Mouse (Mus musculus): ENCODE measurements at regions not wholly inside any gene's neighbourhood (a gene's known extent, or its start where the extent isn't known, plus 50 kb on each side); places are given as distances from the start of the nearest gene placed in this dataset.

DNA sequence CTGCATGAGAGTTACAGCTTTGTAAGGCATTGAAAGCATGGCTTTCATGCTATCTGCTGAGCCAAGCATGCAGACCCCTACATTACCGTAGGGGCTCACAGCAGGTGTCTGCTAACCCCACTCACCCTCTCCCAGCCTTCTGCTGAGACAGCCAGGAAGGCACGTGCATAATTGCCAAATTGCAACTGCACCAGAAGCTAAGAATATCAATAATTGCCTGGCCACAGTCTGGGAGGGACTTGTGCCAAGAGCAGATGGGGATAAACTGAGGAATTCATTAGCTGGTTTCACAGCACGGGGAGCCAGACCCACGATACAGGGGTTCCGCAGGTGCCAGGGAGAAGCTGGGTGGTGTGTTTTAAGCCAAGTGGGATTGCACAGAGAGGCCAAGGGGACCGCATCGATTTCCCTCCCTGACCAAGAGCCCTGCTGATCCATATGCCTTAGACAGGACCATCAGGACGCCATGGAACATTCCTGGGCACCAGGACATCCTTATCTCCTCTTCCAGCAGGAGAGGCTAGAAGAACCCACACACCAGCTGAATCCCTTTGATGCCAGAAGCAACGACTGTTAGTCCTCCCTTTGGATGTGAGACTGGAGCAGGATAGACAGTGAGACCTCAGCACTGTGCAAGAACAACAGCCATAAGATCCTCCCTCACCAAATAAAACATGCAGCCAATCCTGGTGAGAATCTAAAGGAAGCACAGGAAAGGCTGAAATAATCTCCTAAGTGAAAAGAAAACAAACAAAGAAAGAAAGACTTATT is 84.8 kb upstream of the Glrp1 start:
- no peak overlapping the region for H3K27ac ChIP-seq (replicated peaks)
- peaks cover 17% of the 10 kb centered on the region for H3K4me1 ChIP-seq (replicated peaks)
- no peaks in the 10 kb centered on the region for H3K27me3 ChIP-seq
- H3K4me3 ChIP-seq: no peak overlapping the region
- H3K9me3 ChIP-seq: no peaks in the 10 kb centered on the region
- 33% methylated on average over 9 of the region's 9 CpGs for WGBS
- no peaks in the 10 kb centered on the region for H3K36me3 ChIP-seq
- ATAC-seq (ENCODE audit: low FRiP score, low read depth): no peak
- no peak overlapping the region for H3K9ac ChIP-seq
- no peak overlapping the region for H3K4me2 ChIP-seq

DNA sequence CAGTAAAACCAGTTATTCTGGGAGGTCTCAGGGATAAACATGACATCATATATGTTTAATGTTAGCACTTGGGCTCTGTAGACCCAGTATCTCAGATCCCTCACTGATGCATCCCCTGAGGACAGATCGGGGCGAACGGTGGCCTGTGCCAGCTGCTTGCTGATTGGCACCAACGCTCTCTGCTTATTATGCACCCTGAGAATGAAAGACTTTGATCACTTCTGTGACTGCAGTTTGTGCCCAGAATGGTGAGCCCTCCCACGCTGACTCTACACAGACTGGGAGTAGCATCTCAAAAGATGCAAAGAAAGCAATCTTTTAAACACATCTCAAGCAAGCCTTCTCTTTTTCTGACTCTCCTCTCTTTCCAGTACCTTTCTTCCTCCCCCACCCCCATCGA is 82.2 kb upstream of the Glrp1 start:
- ATAC-seq (ENCODE audit: low FRiP score, low read depth): no peak
- Histone ChIP-seq H3K27ac (replicated peaks) (no peak overlapping the region), H3K9me3 (no peaks in the 10 kb centered on the region), H3K4me3 (no peak overlapping the region), H3K27me3 (no peaks in the 10 kb centered on the region), H3K4me2 (no peak overlapping the region), H3K4me1 (replicated peaks) (peaks cover 17% of the 10 kb centered on the region), H3K9ac (no peak overlapping the region), H3K36me3 (no peaks in the 10 kb centered on the region)
- WGBS: 50% methylated on average over 6 of the region's 6 CpGs

DNA sequence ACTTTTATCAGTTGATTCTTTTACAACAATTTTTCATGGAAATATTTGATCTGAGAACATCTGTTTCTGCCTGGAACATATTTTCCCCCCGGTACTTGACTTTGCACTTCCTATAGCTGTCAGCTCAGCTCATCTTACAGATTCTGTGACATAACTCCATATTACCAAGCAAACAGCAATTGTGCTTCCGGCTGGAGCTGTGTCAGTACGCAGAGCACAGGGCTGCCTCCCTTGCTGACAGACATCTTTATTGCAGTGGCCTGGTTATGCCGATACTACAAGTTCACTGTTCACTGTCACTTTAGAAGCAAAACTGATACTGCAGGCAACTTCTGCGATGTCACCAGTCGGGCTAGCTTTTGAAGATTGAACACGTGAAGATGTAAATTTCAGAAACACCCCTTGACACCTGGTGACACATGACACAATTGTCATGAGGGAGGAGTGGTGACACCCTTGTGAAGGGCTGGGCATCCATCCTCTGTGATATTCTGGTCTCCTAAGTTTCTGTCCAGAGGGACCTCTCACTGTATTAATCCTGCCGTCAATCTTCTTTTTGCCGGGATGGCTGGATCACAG is 81.0 kb upstream of the Glrp1 start:
- no peak overlapping the region for H3K27ac ChIP-seq (replicated peaks)
- H3K27me3 ChIP-seq: no peaks in the 10 kb centered on the region
- WGBS: 75% methylated on average over 9 of the region's 9 CpGs
- H3K36me3 ChIP-seq: no peaks in the 10 kb centered on the region
- no peak for ATAC-seq (ENCODE audit: low FRiP score, low read depth)
- H3K4me3 ChIP-seq: no peak overlapping the region
- no peak overlapping the region for H3K9ac ChIP-seq
- H3K4me1 ChIP-seq (replicated peaks): peaks cover 17% of the 10 kb centered on the region
- no peak overlapping the region for H3K4me2 ChIP-seq
- no peaks in the 10 kb centered on the region for H3K9me3 ChIP-seq

DNA sequence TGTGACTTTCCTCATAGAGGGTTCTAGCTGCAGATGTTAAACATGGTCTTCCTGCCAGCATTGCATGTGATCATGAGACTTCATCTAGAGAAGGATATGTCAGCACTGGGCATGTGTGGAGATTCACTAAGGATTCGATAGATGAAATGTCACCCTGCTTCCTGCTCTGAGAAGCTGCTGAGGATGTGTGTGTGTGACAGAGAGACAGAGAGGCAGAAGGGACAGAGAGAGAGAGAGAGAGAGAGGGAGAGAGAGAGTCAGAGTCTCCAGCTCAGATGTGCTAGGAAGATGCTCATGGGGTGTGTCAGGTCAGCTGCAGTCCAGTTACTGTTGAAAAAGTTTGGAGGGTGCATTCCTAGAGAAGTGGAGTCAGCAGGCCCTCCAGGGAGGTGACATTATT is 78.9 kb upstream of the Glrp1 start:
- WGBS: 83% methylated on average over 1 of the region's 1 CpGs
- Histone ChIP-seq H3K9ac (no peak overlapping the region), H3K4me3 (no peak overlapping the region), H3K4me2 (no peak overlapping the region), H3K36me3 (no peaks in the 10 kb centered on the region), H3K27ac (replicated peaks) (no peak overlapping the region), H3K27me3 (no peaks in the 10 kb centered on the region), H3K4me1 (replicated peaks) (peaks cover 6% of the 10 kb centered on the region; the same call in 1 of the 2 replicates), H3K9me3 (no peaks in the 10 kb centered on the region)
- no peak for ATAC-seq (ENCODE audit: low FRiP score, low read depth)

DNA sequence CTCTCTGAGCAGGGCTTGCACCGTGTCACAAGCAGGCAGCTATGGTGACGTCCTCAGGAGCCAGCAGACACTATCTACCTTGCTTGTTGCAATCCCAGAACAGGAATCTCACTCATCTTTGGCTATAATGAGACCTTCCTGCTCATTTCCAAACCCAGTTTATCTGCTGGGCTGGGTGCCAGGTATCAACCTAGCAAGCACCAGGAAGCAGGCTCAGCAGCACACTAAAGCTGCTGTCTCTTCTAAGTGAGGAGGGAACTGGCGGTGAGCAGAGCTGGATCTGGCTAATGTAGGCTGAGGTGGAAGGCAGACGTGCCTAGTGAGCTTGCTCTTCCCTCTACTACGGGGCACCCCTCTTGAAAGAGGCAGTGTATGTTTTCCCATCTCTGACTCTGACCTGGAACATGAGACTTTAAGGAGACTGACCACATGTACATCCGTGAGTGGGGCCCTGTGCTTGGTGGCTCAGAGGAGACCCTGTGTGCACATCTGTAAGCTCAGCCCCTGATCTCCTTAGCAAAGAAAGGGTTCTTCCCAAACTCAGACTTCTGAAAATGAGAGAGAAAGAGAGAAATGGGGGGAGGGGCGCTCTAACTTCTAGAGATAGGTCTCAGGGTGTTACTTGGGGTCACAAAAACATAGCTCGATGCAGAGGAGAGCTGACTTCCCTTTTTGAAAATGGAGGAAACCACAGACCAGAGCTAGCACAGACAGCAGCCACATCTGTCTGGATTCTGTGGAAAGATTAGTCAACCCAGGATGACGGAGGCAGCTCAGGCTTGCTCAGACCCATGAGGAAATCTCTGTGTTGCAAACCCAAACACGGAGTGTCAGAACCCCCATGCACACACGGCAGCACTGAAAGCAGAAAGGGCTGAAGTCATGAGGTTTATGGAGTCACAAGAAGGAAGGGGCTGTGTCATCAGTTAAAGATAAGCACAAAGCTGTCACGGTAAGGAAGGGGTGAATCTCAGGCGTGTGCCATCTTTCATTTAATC is 77.3 kb upstream of the Glrp1 start:
- Histone ChIP-seq H3K4me1 (replicated peaks) (peaks cover 4% of the 10 kb centered on the region; the same call in 1 of the 2 replicates), H3K4me2 (no peak overlapping the region), H3K36me3 (no peaks in the 10 kb centered on the region), H3K9me3 (no peaks in the 10 kb centered on the region), H3K4me3 (no peak overlapping the region), H3K27ac (replicated peaks) (no peak overlapping the region), H3K9ac (no peak overlapping the region), H3K27me3 (no peaks in the 10 kb centered on the region)
- WGBS: 81% methylated on average over 13 of the region's 13 CpGs
- no peak for ATAC-seq (ENCODE audit: low FRiP score, low read depth)

DNA sequence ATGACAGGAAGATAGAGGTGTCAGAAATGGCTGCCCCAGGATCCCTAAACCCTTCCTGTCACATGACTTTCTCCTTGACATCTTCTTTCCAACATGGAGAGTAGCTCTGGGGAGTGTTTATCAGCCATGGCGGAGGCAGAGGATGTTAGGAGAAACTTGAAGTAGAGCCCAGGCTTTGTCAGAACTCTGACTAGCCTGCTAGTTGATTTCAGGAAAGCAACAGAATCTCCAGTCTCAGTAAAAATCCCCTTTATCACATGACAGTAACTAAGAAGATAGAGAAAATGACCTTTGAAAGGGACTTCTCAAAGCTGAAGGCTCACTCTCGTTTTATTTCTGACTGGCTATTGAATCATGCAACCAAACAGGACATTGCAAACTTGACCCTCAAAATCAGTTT is 76.3 kb upstream of the Glrp1 start:
- Histone ChIP-seq H3K9ac (no peak overlapping the region), H3K27ac (replicated peaks) (no peak overlapping the region), H3K36me3 (no peaks in the 10 kb centered on the region), H3K9me3 (no peaks in the 10 kb centered on the region), H3K27me3 (no peaks in the 10 kb centered on the region), H3K4me3 (no peak overlapping the region), H3K4me2 (no peak overlapping the region), H3K4me1 (replicated peaks) (no peaks in the 10 kb centered on the region)
- ATAC-seq (ENCODE audit: low FRiP score, low read depth): no peak
- 86% methylated on average over 2 of the region's 2 CpGs for WGBS

DNA sequence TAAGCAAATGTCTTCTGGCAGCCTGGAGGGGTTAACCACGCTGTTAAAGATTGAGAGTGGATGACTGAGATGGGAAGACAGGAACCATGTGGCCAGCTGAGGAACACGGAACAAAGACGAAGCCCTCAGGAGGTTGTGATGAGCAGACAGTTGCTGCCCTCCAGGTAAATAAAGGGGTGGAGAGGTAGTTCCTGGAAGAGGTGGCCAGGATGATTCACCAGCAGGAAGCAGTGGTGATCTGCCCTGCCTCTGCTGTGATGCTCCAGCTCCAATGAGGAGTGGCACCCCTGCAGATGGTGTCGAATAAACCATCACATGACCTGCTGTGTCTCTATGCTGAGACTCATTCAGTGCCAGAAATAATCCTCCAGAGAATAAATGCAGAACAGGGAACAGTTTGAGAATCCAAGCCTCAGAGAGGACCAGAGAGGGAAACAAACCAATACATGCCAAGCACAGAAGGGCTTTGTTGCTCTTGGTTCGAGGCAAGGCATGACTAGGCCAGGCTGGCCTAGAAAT is 74.7 kb upstream of the Glrp1 start:
- H3K36me3 ChIP-seq: no peaks in the 10 kb centered on the region
- H3K27me3 ChIP-seq: no peaks in the 10 kb centered on the region
- no peak overlapping the region for H3K27ac ChIP-seq (replicated peaks)
- no peak for ATAC-seq (ENCODE audit: low FRiP score, low read depth)
- no peak overlapping the region for H3K4me2 ChIP-seq
- no peak overlapping the region for H3K9ac ChIP-seq
- no peak overlapping the region for H3K4me3 ChIP-seq
- WGBS: 66% methylated on average over 5 of the region's 5 CpGs
- no peaks in the 10 kb centered on the region for H3K9me3 ChIP-seq
- no peaks in the 10 kb centered on the region for H3K4me1 ChIP-seq (replicated peaks)

DNA sequence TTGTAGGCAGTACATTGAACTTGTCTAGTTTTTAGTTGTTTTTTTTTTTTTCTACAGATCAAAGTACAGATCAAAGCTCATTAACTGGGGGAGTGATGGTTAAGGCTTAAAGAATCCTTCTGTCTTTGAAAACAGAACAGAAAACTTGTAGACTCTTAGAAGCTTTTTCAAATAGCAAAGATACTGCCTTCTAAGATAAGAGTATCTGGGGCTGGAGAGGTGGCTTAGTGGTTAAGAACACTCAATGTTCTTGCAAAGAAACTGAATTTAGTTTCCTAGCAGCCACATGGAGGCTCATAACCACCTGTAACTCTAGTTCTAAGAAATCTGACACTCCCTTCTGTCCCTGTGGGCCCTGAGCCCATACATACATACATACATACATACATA is 68.4 kb upstream of the Glrp1 start:
- no peak overlapping the region for H3K27ac ChIP-seq (replicated peaks)

DNA sequence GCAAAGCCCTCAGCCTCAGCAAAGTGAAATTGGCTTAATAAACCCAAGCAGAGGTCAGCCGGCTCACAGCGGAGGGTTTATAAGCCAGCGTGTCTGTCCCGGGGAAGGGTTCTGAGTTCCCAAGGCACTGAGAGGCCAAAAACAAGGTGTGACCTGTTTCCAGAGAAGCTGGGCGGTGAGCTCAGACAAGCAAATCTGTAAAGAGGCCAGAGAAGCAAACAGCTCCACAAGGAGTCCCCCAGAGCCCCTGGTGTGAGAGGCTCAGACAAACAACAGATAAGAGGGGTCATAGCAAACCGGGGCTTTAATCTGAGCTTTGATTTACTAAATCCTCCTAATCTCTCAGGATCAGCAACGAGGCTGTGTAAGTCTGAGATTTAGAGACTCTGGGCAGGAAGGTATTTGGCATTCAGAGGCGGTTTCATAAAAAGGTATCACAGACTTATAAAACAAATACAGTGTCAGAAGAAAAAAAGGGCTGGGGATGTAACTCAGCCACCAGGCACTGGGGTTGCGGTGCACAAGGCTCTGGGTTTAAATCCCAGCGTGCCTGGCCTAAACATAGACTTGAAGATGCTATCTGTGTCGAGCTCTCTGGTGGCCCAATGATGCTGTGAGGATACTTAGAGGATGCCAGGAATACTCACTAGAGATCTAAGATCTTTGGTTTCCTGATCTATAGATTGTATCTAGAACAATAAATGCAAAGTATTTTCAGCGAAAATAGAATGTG is 67.8 kb upstream of the Glrp1 start:
- no peaks in the 10 kb centered on the region for H3K9me3 ChIP-seq
- H3K4me2 ChIP-seq: no peak overlapping the region
- WGBS: 41% methylated on average over 12 of the region's 12 CpGs
- no peak overlapping the region for H3K4me3 ChIP-seq
- H3K36me3 ChIP-seq: no peaks in the 10 kb centered on the region
- ATAC-seq (ENCODE audit: low FRiP score, low read depth): no peak
- no peak overlapping the region for H3K27ac ChIP-seq (replicated peaks)
- H3K27me3 ChIP-seq: no peaks in the 10 kb centered on the region
- H3K4me1 ChIP-seq (replicated peaks): no peaks in the 10 kb centered on the region
- no peak overlapping the region for H3K9ac ChIP-seq

More for the DNA sequence above, 68.4 kb upstream of the Glrp1 start:
- Histone ChIP-seq H3K9me3 (no peaks in the 10 kb centered on the region), H3K4me1 (replicated peaks) (no peaks in the 10 kb centered on the region), H3K9ac (no peak overlapping the region), H3K36me3 (no peaks in the 10 kb centered on the region), H3K4me2 (no peak overlapping the region), H3K4me3 (no peak overlapping the region), H3K27me3 (no peaks in the 10 kb centered on the region)
- no peak for ATAC-seq (ENCODE audit: low FRiP score, low read depth)

DNA sequence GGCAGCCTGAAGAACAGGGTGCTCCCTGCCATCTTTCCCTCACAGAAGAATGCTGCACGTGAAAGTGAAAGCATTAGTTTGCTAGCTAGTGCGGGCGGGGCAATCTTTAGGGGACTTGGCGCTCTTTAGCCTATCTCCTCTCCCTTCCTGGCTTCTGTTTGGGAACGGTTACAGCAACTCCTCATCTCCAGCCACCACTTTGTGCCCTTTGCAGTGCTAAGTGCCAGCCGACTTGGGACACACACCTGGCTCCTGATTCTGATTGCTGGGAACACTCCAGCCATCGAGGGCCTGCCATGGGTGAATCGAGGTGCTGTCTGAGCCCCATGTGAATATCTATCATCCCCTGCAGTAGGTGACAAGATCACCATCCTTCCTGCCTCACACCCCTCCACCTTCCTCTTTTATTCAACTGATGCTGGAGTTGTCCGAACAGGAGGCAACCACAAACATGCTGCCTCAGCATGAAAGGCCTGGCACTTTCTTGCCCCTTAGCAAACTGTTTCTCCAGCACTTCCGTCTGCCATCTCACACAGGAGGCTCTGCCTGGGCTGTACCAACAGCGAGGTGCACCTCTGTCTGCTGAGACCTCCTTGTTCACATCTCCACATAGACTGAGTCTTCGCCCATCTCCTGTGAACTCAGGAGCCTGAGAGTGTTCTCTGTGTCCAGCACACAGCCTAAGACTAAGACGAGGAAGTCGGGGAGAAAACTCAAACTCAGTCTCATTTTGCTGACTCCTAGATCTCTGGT is 66.2 kb upstream of the Glrp1 start:
- Histone ChIP-seq H3K27ac (replicated peaks) (no peak overlapping the region), H3K4me1 (replicated peaks) (no peaks in the 10 kb centered on the region), H3K4me2 (no peak overlapping the region), H3K9ac (no peak overlapping the region), H3K36me3 (no peaks in the 10 kb centered on the region), H3K27me3 (no peaks in the 10 kb centered on the region), H3K9me3 (no peaks in the 10 kb centered on the region), H3K4me3 (no peak overlapping the region)
- WGBS: 78% methylated on average over 14 of the region's 14 CpGs
- no peak for ATAC-seq (ENCODE audit: low FRiP score, low read depth)

DNA sequence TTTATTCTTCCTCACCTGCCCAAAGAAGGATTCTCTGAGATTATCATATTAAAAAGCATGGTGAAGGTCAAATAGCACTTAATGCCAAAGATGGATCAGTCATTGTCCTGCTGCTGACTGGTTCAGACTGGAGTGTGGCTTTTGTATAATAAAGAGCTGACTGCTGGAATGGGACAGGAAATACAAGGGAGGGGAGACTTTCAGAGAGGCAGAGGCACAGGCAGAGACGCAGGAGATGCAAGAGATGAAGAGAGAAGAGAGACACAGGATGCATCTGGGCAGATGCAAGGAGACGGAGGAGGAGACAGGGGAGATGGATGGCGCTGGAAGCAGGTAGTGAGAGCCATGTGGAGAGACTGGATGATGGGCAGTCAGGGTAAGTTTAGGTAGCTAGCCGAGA is 65.4 kb upstream of the Glrp1 start:
- Histone ChIP-seq H3K9me3 (no peaks in the 10 kb centered on the region), H3K4me1 (replicated peaks) (no peaks in the 10 kb centered on the region), H3K27me3 (no peaks in the 10 kb centered on the region), H3K27ac (replicated peaks) (no peak overlapping the region), H3K9ac (no peak overlapping the region), H3K4me2 (no peak overlapping the region), H3K36me3 (no peaks in the 10 kb centered on the region), H3K4me3 (no peak overlapping the region)
- WGBS: 62% methylated on average over 4 of the region's 4 CpGs
- ATAC-seq (ENCODE audit: low FRiP score, low read depth): no peak
